Mouse (Mus musculus) lung, adult 2 months (tissue): Measurements from ENCODE around the gene Opcml. TPM values are rescaled to one million over a fixed set of nuclear protein-coding genes. Genes with fewer than 3 reads are reported as not detected.

Experiments used
- DNase-seq: peaks from one replicate; pipeline ENCODE4 v3.0.0; 2022
- H3K4me1 ChIP-seq: fragments of 200-500 bp; 2 replicates; pipeline ENCODE4 v1.6.1; 2011; ENCODE audit warnings: low read length; ENCODE audit not compliant: control insufficient read depth, insufficient read depth
- H3K4me3 ChIP-seq: fragments of 200-500 bp; replicated peaks from 2 replicates; pipeline ENCODE3; 2011; ENCODE audit warnings: low read depth, mild to moderate bottlenecking, control low read depth, low read length; ENCODE audit errors: extremely low read depth
- CTCF ChIP-seq: fragments of 200-500 bp; IDR thresholded peaks from 2 replicates; pipeline ENCODE4 v1.5.1; 2011; ENCODE audit warnings: mild to moderate bottlenecking, low read length, control low read depth; ENCODE audit not compliant: insufficient read depth
- POLR2A ChIP-seq: fragments of 200-500 bp; IDR thresholded peaks from 2 replicates; pipeline ENCODE4 v1.6.1; 2011; ENCODE audit warnings: low read depth, mild to moderate bottlenecking, control low read depth, low read length, borderline replicate concordance; ENCODE audit errors: extremely low read depth
- WGBS: fragments of 180-500 bp; shearing (Covaris S2); methylation state at CpG from one replicate; pipeline ENCODE4 v1.1.7; 2018; 5-methylcytosine and 5-hydroxymethylcytosine counted together
- polyA plus RNA-seq: library from polyadenylated mRNA; depleted of rRNA; stranded (reverse); fragments of >200 nt; gene quantifications from 2 replicates; pipeline ENCODE4 v1.2.3, GENCODE M21; 2012

Gene Opcml
- polyA plus RNA-seq, 1 experiment = 0.26 TPM

GRCm38 (mm10) chr9:28128735-28129134, 338.2 kb downstream of the Opcml start:
- 71% methylated on average over 1 of the region's 1 CpGs for WGBS
- TF ChIP-seq CTCF (no peak), POLR2A (no peak)
- no peaks in the 10 kb centered on the region for H3K4me1 ChIP-seq
- no peak overlapping the region for H3K4me3 ChIP-seq
- DNase-seq = no peak

DNA sequence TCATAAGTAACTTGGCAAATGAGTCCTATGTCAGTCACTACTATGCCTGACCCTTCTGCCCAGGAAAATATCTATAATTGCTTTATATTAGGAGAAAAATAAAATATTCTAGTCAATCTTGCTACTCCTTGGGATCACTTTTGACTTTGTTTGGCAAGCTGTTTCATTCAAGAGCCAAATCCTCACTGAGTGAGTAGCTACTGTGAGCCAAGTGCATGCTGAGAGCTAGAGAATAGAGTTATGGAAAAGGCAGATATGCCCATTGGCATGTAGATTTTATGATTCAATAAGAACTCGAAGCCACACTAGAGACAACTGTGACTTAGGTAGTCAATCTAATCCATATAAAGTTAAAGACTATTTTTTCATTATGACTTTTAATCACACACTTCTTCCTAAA, 340.9 kb downstream of the Opcml start:
- no peak for DNase-seq
- no peak for TF ChIP-seq CTCF
- H3K4me3 ChIP-seq = no peak overlapping the region
- WGBS = 84% methylated on average over 1 of the region's 1 CpGs
- H3K4me1 ChIP-seq = no peaks in the 10 kb centered on the region

GRCm38 (mm10) chr9:28136614-28137013, 346.0 kb downstream of the Opcml start:
- no peak for DNase-seq
- Histone ChIP-seq H3K4me3 (no peak overlapping the region), H3K4me1 (no peaks in the 10 kb centered on the region)
- WGBS = 64% methylated on average over 2 of the region's 2 CpGs
- no peak for TF ChIP-seq CTCF
- TF ChIP-seq POLR2A = no peak

DNA sequence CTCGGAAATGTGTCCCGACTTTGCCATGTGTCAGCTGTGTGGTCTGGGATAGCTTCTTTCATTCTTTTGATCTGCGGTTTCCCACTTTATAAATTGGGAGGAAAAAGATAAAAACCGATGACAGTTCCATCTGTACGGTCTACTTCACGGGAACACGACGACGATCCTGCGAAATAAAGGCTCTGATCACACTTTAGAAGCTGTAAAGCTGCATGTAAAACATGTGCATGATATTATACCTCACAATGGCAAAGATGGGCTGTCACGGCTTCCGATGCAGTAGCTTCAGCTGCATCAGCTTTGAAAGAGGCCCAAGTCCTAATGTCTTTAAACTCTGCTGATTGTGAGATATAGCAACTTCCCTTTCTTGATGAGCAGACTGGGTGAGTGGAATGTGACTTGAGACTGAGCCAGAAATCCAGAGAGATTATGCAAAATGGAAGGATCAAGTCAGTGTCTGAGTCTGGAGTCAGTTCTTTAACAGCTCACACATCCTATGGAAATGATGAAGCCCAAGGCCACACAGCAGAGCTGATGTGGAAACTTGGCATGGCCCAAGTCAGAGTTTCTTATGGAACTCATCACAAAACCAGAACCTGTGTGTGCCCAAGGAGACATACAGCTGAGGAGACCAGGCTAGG, 349.5 kb downstream of the Opcml start:
- TF ChIP-seq CTCF (no peak), POLR2A (no peak)
- Histone ChIP-seq H3K4me3 (no peak overlapping the region), H3K4me1 (no peaks in the 10 kb centered on the region)
- WGBS = 71% methylated on average over 12 of the region's 12 CpGs
- DNase-seq = no peak

GRCm38 (mm10) chr9:28149507-28149906, 358.9 kb downstream of the Opcml start:
- Histone ChIP-seq H3K4me1 (no peaks in the 10 kb centered on the region), H3K4me3 (no peak overlapping the region)
- 72% methylated on average over 3 of the region's 3 CpGs for WGBS
- TF ChIP-seq CTCF (no peak), POLR2A (no peak)
- no peak for DNase-seq

GRCm38 (mm10) chr9:28153748-28154147, 363.2 kb downstream of the Opcml start:
- TF ChIP-seq CTCF = no peak
- no peak for TF ChIP-seq POLR2A
- Histone ChIP-seq H3K4me1 (no peaks in the 10 kb centered on the region), H3K4me3 (no peak overlapping the region)
- 28% methylated on average over 6 of the region's 6 CpGs for WGBS
- DNase-seq = no peak

GRCm38 (mm10) chr9:28157092-28157491, 366.5 kb downstream of the Opcml start:
- TF ChIP-seq POLR2A (no peak), CTCF (no peak)
- H3K4me1 ChIP-seq = no peaks in the 10 kb centered on the region
- WGBS = 84% methylated on average over 7 of the region's 7 CpGs

GRCm38 (mm10) chr9:28160953-28161352, 370.4 kb downstream of the Opcml start:
- TF ChIP-seq POLR2A (no peak), CTCF (no peak)
- WGBS = 96% methylated on average over 1 of the region's 1 CpGs
- no peaks in the 10 kb centered on the region for H3K4me1 ChIP-seq
- H3K4me3 ChIP-seq = no peak overlapping the region
- no peak for DNase-seq

More at GRCm38 (mm10) chr9:28157092-28157491, 366.5 kb downstream of the Opcml start:
- DNase-seq = no peak
- no peak overlapping the region for H3K4me3 ChIP-seq

- Histone ChIP-seq H3K4me3 (no peak overlapping the region), H3K4me1 (no peaks in the 10 kb centered on the region)
- DNase-seq = no peak
- TF ChIP-seq CTCF = no peak
- no peak for TF ChIP-seq POLR2A
- WGBS = 60% methylated on average over 4 of the region's 4 CpGs
Measured at GRCm38 (mm10) chr9:28163946-28164345, 373.4 kb downstream of the Opcml start.

DNA sequence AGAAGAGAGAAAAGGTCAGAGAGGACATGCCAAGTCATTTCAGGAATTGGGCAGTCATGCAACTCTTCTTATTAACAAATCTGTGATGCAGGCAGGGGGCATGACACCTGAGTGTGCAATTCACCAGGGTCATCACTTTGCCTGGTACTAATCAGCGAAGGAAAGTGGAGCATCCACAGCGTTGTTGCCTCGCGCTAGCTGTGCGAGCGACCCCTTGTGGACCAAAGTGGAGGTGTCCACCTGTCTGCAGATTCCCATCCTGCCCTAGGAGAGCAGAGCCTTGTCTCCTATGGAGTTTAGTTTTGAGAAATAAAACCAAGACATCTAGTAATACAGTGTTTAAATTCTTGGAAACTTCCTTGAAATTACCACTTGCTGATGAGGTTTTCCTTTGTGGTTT, 381.3 kb downstream of the Opcml start:
- Histone ChIP-seq H3K4me3 (no peak overlapping the region), H3K4me1 (no peaks in the 10 kb centered on the region)
- WGBS = 7% methylated on average over 6 of the region's 6 CpGs
- TF ChIP-seq CTCF (peak; percentile 65), POLR2A (no peak)
- peak; percentile 10 for DNase-seq
